Mouse (Mus musculus): ENCODE data around the gene Ctrc.

- TF ChIP-seq POLR2A (IDR thresholded peaks at IDR 0.05; ENCODE audit: borderline replicate concordance, control insufficient read depth, low read depth, low read length) (no peak), CTCF (IDR thresholded peaks at IDR 0.05; ENCODE audit: control insufficient read depth, insufficient read depth, low read length) (no peak)
These were observed 35.8 kb upstream of the Ctrc start for GRCm38 (mm10) chr4:141881950-141882349.
